Mouse (Mus musculus): ENCODE measurements around the gene Mfge8. TPM values are rescaled to one million over a fixed set of nuclear protein-coding genes. Genes with fewer than 3 reads are reported as not detected.

The Mfge8 gene
- polyA plus RNA-seq (2014; fragmentation: Nextera tagmentation; extraction: Ambion mirVana) = 113 and 129 TPM in 2 replicates

- Histone ChIP-seq H3K36me3 (replicated peaks; ENCODE audit: control insufficient read depth, insufficient read depth, low read depth, low read length) (no peaks in the 10 kb centered on the region; the same call in 1 of the 2 replicates), H3K27me3 (ENCODE audit: control insufficient read depth, insufficient read depth, low read length) (no peaks in the 10 kb centered on the region), H3K9me3 (replicated peaks; ENCODE audit: control insufficient read depth, low read length) (no peaks in the 10 kb centered on the region), H3K27ac (replicated peaks; ENCODE audit: low read depth, low read length) (0 out of 2 replicates have a peak within 1 kb of the TSS, but pooled peaks have one; percentile 22), H3K9ac (replicated peaks; ENCODE audit: low read length) (peak within 1 kb of the TSS; percentile 73), H3K4me2 (ENCODE audit: low read depth, low read length) (peak within 1 kb of the TSS; percentile 84), H3K4me1 (ENCODE audit: control insufficient read depth, insufficient read depth, low read length) (no peaks in the 10 kb centered on the region; the same call in 1 of the 2 replicates), H3K4me3 (ENCODE audit: low read depth, low read length) (peak within 1 kb of the TSS; percentile 59)
- peak; percentile 87 for ATAC-seq (replicated peaks; ENCODE audit: insufficient number of reproducible peaks, low FRiP score, low TSS enrichment, low read depth)
- DNase-seq (ENCODE audit: low spot score) = peak; percentile 94
- WGBS = under 1% methylated on average over 39 of the region's 39 CpGs
Observed at GRCm38 (mm10) chr7:79148711-79149266, at the start of gene Mfge8. TSS of gene Mfge8 (minus strand) at chr7:79149060.

DNA sequence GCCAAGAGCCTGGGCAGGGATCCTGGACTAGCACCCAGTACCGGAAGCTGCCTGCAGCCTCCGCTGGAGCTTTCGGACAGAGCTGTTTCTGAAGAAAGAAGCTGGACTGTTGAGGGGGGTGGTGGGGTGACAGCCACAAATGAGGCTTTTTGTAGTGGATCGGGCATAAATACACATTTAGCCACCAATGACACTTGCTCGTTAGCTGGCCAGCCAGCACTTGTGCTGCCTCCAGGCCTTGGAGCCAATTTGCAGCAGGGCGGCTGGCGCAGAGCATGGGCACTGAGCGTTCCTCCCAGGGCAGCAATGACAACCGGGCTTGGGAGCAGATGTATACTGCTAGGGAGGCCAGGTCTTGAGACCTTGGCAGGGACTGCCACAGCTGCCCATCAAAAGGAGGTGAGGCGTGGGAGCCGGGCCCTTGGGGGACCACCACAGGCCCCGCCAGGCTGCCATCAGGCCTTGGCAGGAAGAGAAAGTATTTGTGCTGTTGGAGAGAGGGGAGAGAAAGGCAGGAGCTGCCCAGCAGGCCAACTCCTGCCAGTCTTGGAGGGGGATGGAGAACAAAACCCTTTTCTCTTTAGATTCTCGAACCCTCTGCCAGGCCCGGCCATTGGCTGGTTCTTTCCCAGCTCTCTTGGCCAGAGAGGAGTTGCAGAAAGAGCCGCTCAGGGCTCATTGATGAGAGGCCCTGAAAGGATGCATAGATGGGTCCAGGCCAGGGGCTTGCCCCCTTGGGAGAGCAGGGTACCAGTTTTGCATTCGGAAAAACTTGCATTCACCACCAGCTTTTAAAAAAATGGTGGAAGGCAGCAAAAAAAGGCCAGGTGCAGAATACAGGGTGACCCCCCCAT, 45.9 kb upstream of the Mfge8 start:
- Histone ChIP-seq H3K36me3 (replicated peaks; ENCODE audit: control insufficient read depth, insufficient read depth, low read depth, low read length) (no peaks in the 10 kb centered on the region), H3K27ac (replicated peaks; ENCODE audit: low read depth, low read length) (no peak overlapping the region), H3K4me1 (ENCODE audit: control insufficient read depth, insufficient read depth, low read length) (no peaks in the 10 kb centered on the region; the same call in 1 of the 2 replicates), H3K9ac (replicated peaks; ENCODE audit: low read length) (no peak overlapping the region), H3K4me3 (ENCODE audit: low read depth, low read length) (no peak overlapping the region), H3K9me3 (replicated peaks; ENCODE audit: control insufficient read depth, low read length) (no peaks in the 10 kb centered on the region), H3K27me3 (ENCODE audit: control insufficient read depth, insufficient read depth, low read length) (no peaks in the 10 kb centered on the region), H3K4me2 (ENCODE audit: low read depth, low read length) (no peak overlapping the region)
- 79% methylated on average over 16 of the region's 16 CpGs for WGBS
- DNase-seq (ENCODE audit: low spot score) (no peak), ATAC-seq (replicated peaks; ENCODE audit: insufficient number of reproducible peaks, low FRiP score, low TSS enrichment, low read depth) (no peak)

DNA sequence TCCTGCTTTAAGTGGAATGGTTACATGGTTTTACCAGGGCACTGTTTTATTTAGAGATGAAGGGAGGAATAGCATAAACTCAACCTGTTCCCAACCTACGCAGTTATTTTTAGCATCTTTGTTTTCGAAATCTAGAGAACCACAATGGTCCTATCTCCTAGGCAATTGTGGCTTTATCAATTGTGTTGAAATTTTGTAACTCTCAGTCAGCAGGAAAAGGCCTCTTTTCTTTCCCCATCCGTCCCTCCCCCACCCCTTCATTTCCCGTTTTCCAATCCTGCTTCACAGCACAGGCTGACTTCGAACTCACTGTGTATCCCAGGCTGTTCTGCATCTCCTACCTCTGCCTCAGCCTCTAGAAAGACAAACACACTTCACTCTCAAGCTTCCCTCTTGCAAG, 45.1 kb upstream of the Mfge8 start:
- no peak overlapping the region for H3K9ac ChIP-seq (replicated peaks; ENCODE audit: low read length)
- H3K4me1 ChIP-seq (ENCODE audit: control insufficient read depth, insufficient read depth, low read length) = no peaks in the 10 kb centered on the region; the same call in 1 of the 2 replicates
- H3K9me3 ChIP-seq (replicated peaks; ENCODE audit: control insufficient read depth, low read length) = no peaks in the 10 kb centered on the region
- ATAC-seq (replicated peaks; ENCODE audit: insufficient number of reproducible peaks, low FRiP score, low TSS enrichment, low read depth) = no peak
- no peaks in the 10 kb centered on the region for H3K36me3 ChIP-seq (replicated peaks; ENCODE audit: control insufficient read depth, insufficient read depth, low read depth, low read length)
- H3K4me3 ChIP-seq (ENCODE audit: low read depth, low read length) = no peak overlapping the region
- H3K27ac ChIP-seq (replicated peaks; ENCODE audit: low read depth, low read length) = no peak overlapping the region
- H3K27me3 ChIP-seq (ENCODE audit: control insufficient read depth, insufficient read depth, low read length) = no peaks in the 10 kb centered on the region
- no peak overlapping the region for H3K4me2 ChIP-seq (ENCODE audit: low read depth, low read length)
- 70% methylated on average over 5 of the region's 5 CpGs for WGBS
- no peak for DNase-seq (ENCODE audit: low spot score)

- WGBS = 74% methylated on average over 5 of the region's 5 CpGs
- Histone ChIP-seq H3K9me3 (replicated peaks; ENCODE audit: control insufficient read depth, low read length) (no peaks in the 10 kb centered on the region), H3K4me3 (ENCODE audit: low read depth, low read length) (no peak overlapping the region), H3K27me3 (ENCODE audit: control insufficient read depth, insufficient read depth, low read length) (no peaks in the 10 kb centered on the region), H3K36me3 (replicated peaks; ENCODE audit: control insufficient read depth, insufficient read depth, low read depth, low read length) (no peaks in the 10 kb centered on the region), H3K9ac (replicated peaks; ENCODE audit: low read length) (no peak overlapping the region), H3K4me1 (ENCODE audit: control insufficient read depth, insufficient read depth, low read length) (no peaks in the 10 kb centered on the region; the same call in 1 of the 2 replicates), H3K4me2 (ENCODE audit: low read depth, low read length) (no peak overlapping the region), H3K27ac (replicated peaks; ENCODE audit: low read depth, low read length) (no peak overlapping the region)
- DNase-seq (ENCODE audit: low spot score) (no peak), ATAC-seq (replicated peaks; ENCODE audit: insufficient number of reproducible peaks, low FRiP score, low TSS enrichment, low read depth) (no peak)
Observed at GRCm38 (mm10) chr7:79191501-79191900, 42.6 kb upstream of the Mfge8 start.

- Histone ChIP-seq H3K9me3 (replicated peaks; ENCODE audit: control insufficient read depth, low read length) (no peaks in the 10 kb centered on the region), H3K27ac (replicated peaks; ENCODE audit: low read depth, low read length) (no peak overlapping the region), H3K27me3 (ENCODE audit: control insufficient read depth, insufficient read depth, low read length) (no peaks in the 10 kb centered on the region), H3K4me2 (ENCODE audit: low read depth, low read length) (no peak overlapping the region), H3K4me3 (ENCODE audit: low read depth, low read length) (no peak overlapping the region), H3K9ac (replicated peaks; ENCODE audit: low read length) (no peak overlapping the region), H3K36me3 (replicated peaks; ENCODE audit: control insufficient read depth, insufficient read depth, low read depth, low read length) (no peaks in the 10 kb centered on the region), H3K4me1 (ENCODE audit: control insufficient read depth, insufficient read depth, low read length) (no peaks in the 10 kb centered on the region; the same call in 1 of the 2 replicates)
- ATAC-seq (replicated peaks; ENCODE audit: insufficient number of reproducible peaks, low FRiP score, low TSS enrichment, low read depth) = no peak
- no peak for DNase-seq (ENCODE audit: low spot score)
- WGBS = 32% methylated on average over 3 of the region's 3 CpGs
Observed at GRCm38 (mm10) chr7:79190592-79190991, 41.7 kb upstream of the Mfge8 start.

- WGBS = 47% methylated on average over 3 of the region's 5 CpGs
- H3K9me3 ChIP-seq (replicated peaks; ENCODE audit: control insufficient read depth, low read length) = no peaks in the 10 kb centered on the region
- H3K27me3 ChIP-seq (ENCODE audit: control insufficient read depth, insufficient read depth, low read length) = no peaks in the 10 kb centered on the region
- no peak overlapping the region for H3K27ac ChIP-seq (replicated peaks; ENCODE audit: low read depth, low read length)
- no peaks in the 10 kb centered on the region for H3K36me3 ChIP-seq (replicated peaks; ENCODE audit: control insufficient read depth, insufficient read depth, low read depth, low read length)
- DNase-seq (ENCODE audit: low spot score) = no peak
- no peaks in the 10 kb centered on the region; the same call in 1 of the 2 replicates for H3K4me1 ChIP-seq (ENCODE audit: control insufficient read depth, insufficient read depth, low read length)
- H3K4me3 ChIP-seq (ENCODE audit: low read depth, low read length) = no peak overlapping the region
- H3K4me2 ChIP-seq (ENCODE audit: low read depth, low read length) = no peak overlapping the region
- ATAC-seq (replicated peaks; ENCODE audit: insufficient number of reproducible peaks, low FRiP score, low TSS enrichment, low read depth) = no peak
- H3K9ac ChIP-seq (replicated peaks; ENCODE audit: low read length) = no peak overlapping the region
Observed at GRCm38 (mm10) chr7:79189211-79189610, 40.4 kb upstream of the Mfge8 start.

GRCm38 (mm10) chr7:79187591-79187990, 38.7 kb upstream of the Mfge8 start:
- H3K4me2 ChIP-seq (ENCODE audit: low read depth, low read length) = no peak overlapping the region
- no peaks in the 10 kb centered on the region for H3K4me1 ChIP-seq (ENCODE audit: control insufficient read depth, insufficient read depth, low read length)
- 92% methylated on average over 2 of the region's 2 CpGs for WGBS
- H3K4me3 ChIP-seq (ENCODE audit: low read depth, low read length) = no peak overlapping the region
- H3K36me3 ChIP-seq (replicated peaks; ENCODE audit: control insufficient read depth, insufficient read depth, low read depth, low read length) = no peaks in the 10 kb centered on the region
- no peaks in the 10 kb centered on the region for H3K27me3 ChIP-seq (ENCODE audit: control insufficient read depth, insufficient read depth, low read length)
- DNase-seq (ENCODE audit: low spot score) (no peak), ATAC-seq (replicated peaks; ENCODE audit: insufficient number of reproducible peaks, low FRiP score, low TSS enrichment, low read depth) (no peak)
- H3K27ac ChIP-seq (replicated peaks; ENCODE audit: low read depth, low read length) = no peak overlapping the region
- H3K9me3 ChIP-seq (replicated peaks; ENCODE audit: control insufficient read depth, low read length) = no peaks in the 10 kb centered on the region
- H3K9ac ChIP-seq (replicated peaks; ENCODE audit: low read length) = no peak overlapping the region

GRCm38 (mm10) chr7:79183417-79183816, 34.6 kb upstream of the Mfge8 start:
- H3K36me3 ChIP-seq (replicated peaks; ENCODE audit: control insufficient read depth, insufficient read depth, low read depth, low read length) = no peaks in the 10 kb centered on the region
- H3K27ac ChIP-seq (replicated peaks; ENCODE audit: low read depth, low read length) = no peak overlapping the region
- DNase-seq (ENCODE audit: low spot score) (no peak), ATAC-seq (replicated peaks; ENCODE audit: insufficient number of reproducible peaks, low FRiP score, low TSS enrichment, low read depth) (no peak)
- no peaks in the 10 kb centered on the region for H3K4me1 ChIP-seq (ENCODE audit: control insufficient read depth, insufficient read depth, low read length)
- H3K9me3 ChIP-seq (replicated peaks; ENCODE audit: control insufficient read depth, low read length) = no peaks in the 10 kb centered on the region
- H3K4me2 ChIP-seq (ENCODE audit: low read depth, low read length) = no peak overlapping the region
- H3K27me3 ChIP-seq (ENCODE audit: control insufficient read depth, insufficient read depth, low read length) = no peaks in the 10 kb centered on the region
- 45% methylated on average over 1 of the region's 1 CpGs for WGBS
- no peak overlapping the region for H3K9ac ChIP-seq (replicated peaks; ENCODE audit: low read length)
- no peak overlapping the region for H3K4me3 ChIP-seq (ENCODE audit: low read depth, low read length)

Measured in embryonic facial prominence, embryonic 11.5 days (tissue).